Mouse (Mus musculus): ENCODE data around the gene Acvrl1. TPM values are rescaled to one million over a fixed set of nuclear protein-coding genes. Genes with fewer than 3 reads are reported as not detected.
"Not testable (repeated sequence)": the region's sequence is repeated elsewhere in the genome, so short reads cannot be mapped to it uniquely, and the experiment has no call there.

Gene Acvrl1
- polyA plus RNA-seq, 1 experiment, result 69.9 TPM

GRCm38 (mm10) chr15:101107906-101108671 is 20.2 kb upstream of the Acvrl1 start:
- no peak for DNase-seq (ENCODE audit: low spot score)

GRCm38 (mm10) chr15:101113176-101113575 is 15.1 kb upstream of the Acvrl1 start:
- no peak for DNase-seq (ENCODE audit: low spot score)

- DNase-seq (ENCODE audit: low spot score), result not testable (repeated sequence)
Measured at GRCm38 (mm10) chr15:101113778-101114177, 14.5 kb upstream of the Acvrl1 start.

- DNase-seq (ENCODE audit: low spot score), result no peak
Measured at GRCm38 (mm10) chr15:101115511-101116110, 12.7 kb upstream of the Acvrl1 start, which contains the start of gene Ankrd33. Gene Ankrd33 (plus strand): TSS chr15:101115755.

GRCm38 (mm10) chr15:101118399-101119125 is 9.8 kb upstream of the Acvrl1 start:
- DNase-seq (ENCODE audit: low spot score), result no peak

- DNase-seq (ENCODE audit: low spot score), result no peak
Measured at GRCm38 (mm10) chr15:101121411-101122289, 6.7 kb upstream of the Acvrl1 start.

- no peak for DNase-seq (ENCODE audit: low spot score)
Measured at GRCm38 (mm10) chr15:101122290-101122589, 6.1 kb upstream of the Acvrl1 start.

GRCm38 (mm10) chr15:101123202-101123601 is 5.1 kb upstream of the Acvrl1 start:
- no peak for DNase-seq (ENCODE audit: low spot score)

- DNase-seq (ENCODE audit: low spot score), result no peak
Measured at GRCm38 (mm10) chr15:101125561-101125960, 2.8 kb upstream of the Acvrl1 start.

GRCm38 (mm10) chr15:101126876-101127544 is 1.3 kb upstream of the Acvrl1 start:
- no peak for DNase-seq (ENCODE audit: low spot score)

- DNase-seq (ENCODE audit: low spot score), result no peak
Measured at GRCm38 (mm10) chr15:101129412-101129811, 1.1 kb downstream of the Acvrl1 start.

- no peak for DNase-seq (ENCODE audit: low spot score)
Measured at GRCm38 (mm10) chr15:101131498-101131897, 3.2 kb downstream of the Acvrl1 start.

- DNase-seq (ENCODE audit: low spot score), result no peak
Measured at GRCm38 (mm10) chr15:101132041-101132440, 3.7 kb downstream of the Acvrl1 start.

GRCm38 (mm10) chr15:101132761-101133160 is 4.4 kb downstream of the Acvrl1 start:
- DNase-seq (ENCODE audit: low spot score), result no peak

- no peak for DNase-seq (ENCODE audit: low spot score)
Measured at GRCm38 (mm10) chr15:101133993-101134704, 5.8 kb downstream of the Acvrl1 start.

- DNase-seq (ENCODE audit: low spot score), result no peak
Measured at GRCm38 (mm10) chr15:101135405-101135804, 7.1 kb downstream of the Acvrl1 start.

- DNase-seq (ENCODE audit: low spot score), result no peak
Measured at GRCm38 (mm10) chr15:101137455-101137854, 9.1 kb downstream of the Acvrl1 start.

GRCm38 (mm10) chr15:101138675-101139074 is 10.4 kb downstream of the Acvrl1 start:
- no peak for DNase-seq (ENCODE audit: low spot score)

- DNase-seq (ENCODE audit: low spot score), result no peak
Measured at GRCm38 (mm10) chr15:101139885-101140284, 11.6 kb downstream of the Acvrl1 start.

GRCm38 (mm10) chr15:101140587-101140986 is 12.3 kb downstream of the Acvrl1 start:
- no peak for DNase-seq (ENCODE audit: low spot score)

Measured in urinary bladder, adult 2 months (tissue).